In genomic region chr13:119690039-119690728, GRCm38 (mm10) we compare ENCODE assay signal across 8 mouse cellular contexts. TPM values are rescaled to one million over a fixed set of nuclear protein-coding genes. Genes with fewer than 3 reads are reported as not detected.
DNase-seq lines count a peak whose midpoint lies in the region; ATAC-seq lines count a peak whose summit lies in the region.

Gene Hmgcs1 (plus strand): TSS chr13:119690379.

- H3K27ac ChIP-seq in hindbrain, embryonic 12.5 days = peak within 1 kb of the TSS; percentile 100

- peak; percentile 99 for DNase-seq in NIH3T3 (ENCODE audit: low read depth)
- peak; percentile 100 for DNase-seq in cerebellum, postnatal 10 days
- peak; percentile 99 to 100 for DNase-seq in frontal cortex, postnatal 10 days (ENCODE audit: low spot score in 2 of 2)
- peak; percentile 97 to 100 for DNase-seq in layer of hippocampus, postnatal 14 days (ENCODE audit: low spot score in 2 of 2)
- DNase-seq in lung, postnatal 14 days = peak; percentile 98
- peak; percentile 98 for DNase-seq in retina, adult 2 months (ENCODE audit: low read depth, low spot score)
- peak; percentile 97 to 98 for DNase-seq in thymus, postnatal 36 days

- peak within 1 kb of the TSS; percentile 93 for H3K4me3 ChIP-seq in hindbrain, embryonic 12.5 days

- 0 out of 2 replicates have a peak, but pooled peaks cover 3% of the 10 kb centered on the region for H3K36me3 ChIP-seq in hindbrain, embryonic 12.5 days

- peak; percentile 99 for ATAC-seq in hindbrain, embryonic 12.5 days (ENCODE audit: low FRiP score)

- H3K27me3 ChIP-seq in hindbrain, embryonic 12.5 days = no peaks in the 10 kb centered on the region

- H3K4me1 ChIP-seq in hindbrain, embryonic 12.5 days = peaks cover 37% of the 10 kb centered on the region

- H3K4me2 ChIP-seq in hindbrain, embryonic 12.5 days (replicated peaks) = peak within 1 kb of the TSS; percentile 79

- no peaks in the 10 kb centered on the region for H3K9me3 ChIP-seq in hindbrain, embryonic 12.5 days (replicated peaks)

- peak within 1 kb of the TSS; percentile 98 for H3K9ac ChIP-seq in hindbrain, embryonic 12.5 days

- WGBS in hindbrain, embryonic 12.5 days = under 1% methylated on average over 56 of the region's 59 CpGs

RNA-seq across cellular contexts. Expression of gene Hmgcs1, which starts in this region (rescaled TPM):
- 415 and 465 TPM in 2 replicates for polyA plus RNA-seq in hindbrain, embryonic 12.5 days (2016; fragmentation: Nextera tagmentation; extraction: Ambion mirVana)
- 100 to 1,000 TPM; 424 to 503 TPM for total RNA-seq in layer of hippocampus, postnatal 14 days (2021)

Comparison
In these comparisons a context has a peak if more than half of its experiments do, and no peak if none do; other contexts are left out.
1. Peak in every context shown above with its lines: DNase-seq, ATAC-seq, H3K4me3 ChIP-seq and H3K27ac ChIP-seq.